Mouse (Mus musculus): ENCODE measurements around the gene Zfp652.

Gene Zfp652

GRCm38 (mm10) chr11:95765334-95765733 lies 52.9 kb downstream of the Zfp652 start:
- in situ Hi-C loops (cut with MboI, MseI): no loop called here

- in situ Hi-C loops (cut with MboI, MseI): no loop called here
These were observed 55.8 kb downstream of the Zfp652 start for GRCm38 (mm10) chr11:95768244-95768643.

- in situ Hi-C loops (cut with MboI, MseI): no loop called here
These were observed 56.7 kb downstream of the Zfp652 start for GRCm38 (mm10) chr11:95769208-95769607.

- in situ Hi-C loops (cut with MboI, MseI): no loop called here
These were observed 58.4 kb downstream of the Zfp652 start for GRCm38 (mm10) chr11:95770720-95771364.

- in situ Hi-C loops (cut with MboI, MseI): no loop called here
These were observed 59.2 kb downstream of the Zfp652 start for GRCm38 (mm10) chr11:95771665-95772064.

- in situ Hi-C loops (cut with MboI, MseI): no loop called here
These were observed 60.8 kb downstream of the Zfp652 start for GRCm38 (mm10) chr11:95773264-95773663.

- in situ Hi-C loops (cut with MboI, MseI): no loop called here
These were observed 65.1 kb downstream of the Zfp652 start for GRCm38 (mm10) chr11:95777323-95778297.

GRCm38 (mm10) chr11:95778831-95779251 lies 66.4 kb downstream of the Zfp652 start:
- in situ Hi-C loops (cut with MboI, MseI): no loop called here

- in situ Hi-C loops (cut with MboI, MseI): no loop called here
These were observed 66.9 kb downstream of the Zfp652 start for GRCm38 (mm10) chr11:95779366-95779765.

GRCm38 (mm10) chr11:95780480-95780879 lies 68.0 kb downstream of the Zfp652 start:
- in situ Hi-C loops (cut with MboI, MseI): no loop called here

- in situ Hi-C loops (cut with MboI, MseI): no loop called here
These were observed 69.1 kb downstream of the Zfp652 start for GRCm38 (mm10) chr11:95781557-95781956.

- in situ Hi-C loops (cut with MboI, MseI): no loop called here
These were observed 71.0 kb downstream of the Zfp652 start for GRCm38 (mm10) chr11:95783457-95783856.

GRCm38 (mm10) chr11:95783958-95784357 lies 71.5 kb downstream of the Zfp652 start:
- in situ Hi-C loops (cut with MboI, MseI): no loop called here

- in situ Hi-C loops (cut with MboI, MseI): no loop called here
These were observed 73.2 kb downstream of the Zfp652 start for GRCm38 (mm10) chr11:95785675-95786074.

GRCm38 (mm10) chr11:95786511-95786910 lies 74.0 kb downstream of the Zfp652 start:
- in situ Hi-C loops (cut with MboI, MseI): no loop called here

GRCm38 (mm10) chr11:95789451-95789891 lies 77.0 kb downstream of the Zfp652 start:
- in situ Hi-C loops (cut with MboI, MseI): no loop called here

GRCm38 (mm10) chr11:95791787-95792186 lies 79.3 kb downstream of the Zfp652 start:
- in situ Hi-C loops (cut with MboI, MseI): no loop called here

GRCm38 (mm10) chr11:95792950-95793509 lies 80.6 kb downstream of the Zfp652 start:
- in situ Hi-C loops (cut with MboI, MseI): no loop called here

- in situ Hi-C loops (cut with MboI, MseI): no loop called here
These were observed 81.7 kb downstream of the Zfp652 start for GRCm38 (mm10) chr11:95794201-95794600.

- in situ Hi-C loops (cut with MboI, MseI): no loop called here
These were observed 83.1 kb downstream of the Zfp652 start for GRCm38 (mm10) chr11:95795582-95795981.

- in situ Hi-C loops (cut with MboI, MseI): no loop called here
These were observed 92.5 kb downstream of the Zfp652 start for GRCm38 (mm10) chr11:95805010-95805409.

- in situ Hi-C loops (cut with MboI, MseI): no loop called here
These were observed 93.1 kb downstream of the Zfp652 start for GRCm38 (mm10) chr11:95805527-95805926.
